Mouse (Mus musculus) hindbrain, embryonic 16.5 days (tissue): ENCODE data around the gene Gm10318. TPM values are rescaled to one million over a fixed set of nuclear protein-coding genes. Genes with fewer than 3 reads are reported as not detected.
A peak's percentile ranks its signal among the peaks of the same experiment; 100 is the strongest.

Source experiments
- ATAC-seq: fragments of 200-750 bp; cut with Nextera tagmentation; 2 replicates; pipeline ENCODE4 v1.8.0; 2017; ENCODE audit warnings: moderate TSS enrichment, moderate library complexity
- H3K27ac ChIP-seq: fragments of 300-500 bp; sonication (generic); 2 replicates; pipeline ENCODE4 v1.5.1; 2014; ENCODE audit warnings: low read depth, mild to moderate bottlenecking, control low read depth, low read length, moderate library complexity
- H3K27me3 ChIP-seq: fragments of 300-500 bp; sonication (generic); replicated peaks from 2 replicates; pipeline ENCODE4 v1.6.1; 2014; ENCODE audit warnings: low read length; ENCODE audit not compliant: control insufficient read depth, insufficient read depth
- H3K36me3 ChIP-seq: fragments of 300-500 bp; sonication (generic); 2 replicates; pipeline ENCODE4 v1.6.1; 2014; ENCODE audit warnings: mild to moderate bottlenecking, low read length, moderate library complexity, mixed read lengths; ENCODE audit not compliant: control insufficient read depth, insufficient read depth
- H3K4me1 ChIP-seq: fragments of 300-500 bp; sonication (generic); 2 replicates; pipeline ENCODE4 v1.6.1; 2014; ENCODE audit warnings: low read depth, low read length; ENCODE audit not compliant: control insufficient read depth, insufficient read depth
- H3K4me2 ChIP-seq: fragments of 300-500 bp; sonication (generic); 2 replicates; pipeline ENCODE4 v1.6.1; 2014; ENCODE audit warnings: mild to moderate bottlenecking, low read length, control low read depth, moderate library complexity
- H3K4me3 ChIP-seq: fragments of 300-500 bp; sonication (generic); 2 replicates; pipeline ENCODE4 v1.5.1; 2014; ENCODE audit warnings: mild to moderate bottlenecking, low read length, control low read depth, moderate library complexity
- H3K9ac ChIP-seq: fragments of 300-500 bp; sonication (generic); 2 replicates; pipeline ENCODE4 v1.6.1; 2014; ENCODE audit warnings: low read depth, mild to moderate bottlenecking, control low read depth, low read length, moderate library complexity
- H3K9me3 ChIP-seq: fragments of 300-500 bp; sonication (generic); 2 replicates; pipeline ENCODE4 v1.6.1; 2014; ENCODE audit warnings: mild to moderate bottlenecking, low read length, moderate library complexity; ENCODE audit not compliant: control insufficient read depth
- WGBS: fragments of 180-500 bp; shearing (Covaris S2); extraction: QIAGEN DNeasy Blood & Tissue Kit; methylation state at CpG from one replicate; pipeline ENCODE4 v1.1.7; 2014; 5-methylcytosine and 5-hydroxymethylcytosine counted together
- polyA plus RNA-seq: library from polyadenylated mRNA; unstranded; fragments of >200 nt; fragmentation: Nextera tagmentation; extraction: Ambion mirVana; gene quantifications from 2 replicates; pipeline ENCODE4 v1.2.1, GENCODE M21; 2015

The Gm10318 gene
- not detected in 2 replicates for polyA plus RNA-seq

DNA sequence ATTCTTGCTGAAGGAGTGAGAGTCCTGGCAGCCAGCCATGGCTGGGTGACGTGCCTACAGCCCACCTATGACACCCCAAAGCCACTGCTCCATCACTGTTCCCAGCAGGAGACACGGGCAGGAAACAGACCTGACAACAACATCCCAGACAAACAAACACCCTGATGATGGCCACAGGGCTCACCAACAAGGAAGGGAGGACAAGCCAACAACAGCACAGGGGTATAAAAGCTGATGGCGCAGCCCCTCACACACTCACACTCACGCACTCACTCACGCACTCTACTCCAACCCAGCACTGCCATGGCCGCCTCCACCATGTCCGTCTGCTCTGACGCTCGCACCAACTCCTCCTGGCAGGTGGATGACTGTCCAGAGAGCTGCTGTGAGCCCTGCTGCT is at the start of gene Gm10318:
Gm10318 (plus strand) TSS at position 301 of the 400 bp plus-strand sequence.
- ATAC-seq: no peak
- no peak within 1 kb of the TSS for H3K4me2 ChIP-seq
- H3K9ac ChIP-seq: no peak within 1 kb of the TSS
- no peaks in the 10 kb centered on the region for H3K36me3 ChIP-seq
- H3K4me3 ChIP-seq: no peak within 1 kb of the TSS
- no peaks in the 10 kb centered on the region for H3K9me3 ChIP-seq
- H3K4me1 ChIP-seq: no peaks in the 10 kb centered on the region
- WGBS: 64% methylated on average over 9 of the region's 9 CpGs
- no peak within 1 kb of the TSS for H3K27ac ChIP-seq
- H3K27me3 ChIP-seq: no peaks in the 10 kb centered on the region

DNA sequence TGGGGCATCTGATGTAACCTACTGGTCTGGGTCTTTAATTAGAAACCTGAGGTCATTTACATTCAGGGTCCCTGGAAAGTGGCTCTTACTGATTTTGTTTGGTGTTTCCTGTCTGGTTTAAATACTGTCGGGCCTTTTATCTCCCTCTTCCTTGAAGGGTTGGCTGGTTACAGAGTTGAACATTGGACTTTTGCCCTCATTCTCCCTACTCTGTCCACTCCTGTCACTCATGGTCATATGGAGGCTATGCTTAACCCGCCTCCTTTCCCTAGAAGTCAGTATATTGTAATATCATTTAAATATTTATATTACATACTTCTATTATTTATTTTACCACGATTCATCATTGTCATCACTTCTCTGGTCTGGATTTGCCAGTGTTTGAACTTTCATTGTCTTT is 48.6 kb upstream of the Gm10318 start:
- Histone ChIP-seq H3K27ac (no peak overlapping the region), H3K36me3 (no peaks in the 10 kb centered on the region), H3K27me3 (no peaks in the 10 kb centered on the region), H3K9me3 (peaks cover 2% of the 10 kb centered on the region; the same call in 1 of the 2 replicates), H3K4me1 (no peaks in the 10 kb centered on the region), H3K4me2 (no peak overlapping the region), H3K4me3 (no peak overlapping the region), H3K9ac (no peak overlapping the region)
- WGBS: 77% methylated on average over 3 of the region's 3 CpGs
- ATAC-seq: no peak

DNA sequence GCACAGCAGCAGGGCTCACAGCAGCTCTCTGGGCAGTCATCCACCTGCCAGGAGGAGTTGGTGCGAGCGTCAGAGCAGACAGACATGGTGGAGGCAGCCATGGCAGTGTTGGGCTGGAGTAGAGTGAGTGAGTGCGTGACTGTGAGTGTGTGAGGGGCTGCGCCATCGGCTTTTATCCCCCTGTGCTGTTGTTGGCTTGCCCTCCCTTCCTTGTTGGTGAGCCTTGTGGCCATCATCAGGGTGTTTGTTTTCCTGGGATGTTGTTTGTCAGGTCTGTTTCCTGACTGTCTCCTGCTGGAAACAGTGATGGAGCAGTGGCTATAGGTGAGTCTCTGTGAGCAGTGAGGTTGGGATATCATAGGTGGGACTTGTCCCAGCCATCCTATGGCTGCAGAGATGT is 40.9 kb upstream of the Gm10318 start, which contains the start of gene Gm9507:
Gm9507 (minus strand) TSS at position 101 of the 400 bp plus-strand sequence.
- ATAC-seq: no peak
- Histone ChIP-seq H3K4me3 (no peak within 1 kb of the TSS), H3K9ac (no peak within 1 kb of the TSS), H3K27me3 (no peaks in the 10 kb centered on the region; the same call in 1 of the 2 replicates), H3K4me1 (no peaks in the 10 kb centered on the region), H3K27ac (no peak within 1 kb of the TSS), H3K4me2 (no peak within 1 kb of the TSS), H3K9me3 (peaks cover 2% of the 10 kb centered on the region; the same call in 1 of the 2 replicates), H3K36me3 (no peaks in the 10 kb centered on the region)
- 57% methylated on average over 5 of the region's 5 CpGs for WGBS

DNA sequence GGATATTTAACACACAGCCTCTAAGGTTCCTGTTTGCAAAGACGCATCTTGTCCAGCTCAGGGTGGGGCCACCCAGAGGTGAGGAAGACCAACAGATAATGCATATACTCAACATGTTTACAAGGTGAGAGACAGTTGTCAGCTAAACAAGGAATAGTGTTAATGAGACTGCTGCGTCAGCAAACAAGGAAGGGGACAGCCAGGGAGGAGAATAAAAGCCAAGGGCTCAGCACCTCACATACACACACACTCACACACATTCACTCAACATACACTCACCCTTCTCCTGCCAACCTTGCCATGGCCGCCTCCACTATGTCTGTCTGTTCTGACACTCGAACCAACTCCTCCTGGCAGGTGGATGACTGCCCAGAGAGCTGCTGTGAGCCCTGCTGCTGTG is 38.3 kb upstream of the Gm10318 start, which contains the start of gene Gm2696:
Gm2696 (plus strand) TSS at position 301 of the 400 bp plus-strand sequence.
- H3K4me3 ChIP-seq: no peak within 1 kb of the TSS
- no peaks in the 10 kb centered on the region for H3K9me3 ChIP-seq
- H3K27ac ChIP-seq: no peak within 1 kb of the TSS
- H3K4me2 ChIP-seq: no peak within 1 kb of the TSS
- no peaks in the 10 kb centered on the region for H3K4me1 ChIP-seq
- no peak for ATAC-seq
- no peak within 1 kb of the TSS for H3K9ac ChIP-seq
- 49% methylated on average over 4 of the region's 4 CpGs for WGBS
- no peaks in the 10 kb centered on the region for H3K36me3 ChIP-seq
- no peaks in the 10 kb centered on the region; the same call in 1 of the 2 replicates for H3K27me3 ChIP-seq

DNA sequence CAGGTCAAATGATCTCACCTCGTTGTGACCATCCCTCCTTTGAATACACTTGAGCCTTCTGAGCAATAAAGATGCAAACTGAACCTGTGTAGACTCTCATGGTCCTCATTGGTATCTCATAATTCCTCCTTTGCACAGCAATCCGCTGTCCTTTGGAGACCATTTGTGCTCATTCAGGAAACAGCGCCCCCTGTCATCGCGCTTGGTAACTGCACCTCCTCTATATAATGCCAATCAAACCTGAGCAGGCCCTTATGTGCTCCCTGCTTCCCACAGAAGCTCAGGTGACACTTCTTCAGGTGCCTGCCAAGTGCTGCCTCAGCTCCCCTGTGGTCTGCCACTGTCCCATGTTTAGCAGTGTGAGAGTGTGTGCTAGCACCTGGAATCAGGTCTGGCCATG is 37.1 kb upstream of the Gm10318 start:
- ATAC-seq: no peak
- H3K9me3 ChIP-seq: no peaks in the 10 kb centered on the region
- no peaks in the 10 kb centered on the region; the same call in 1 of the 2 replicates for H3K27me3 ChIP-seq
- no peak overlapping the region for H3K27ac ChIP-seq
- H3K9ac ChIP-seq: no peak overlapping the region
- no peaks in the 10 kb centered on the region for H3K36me3 ChIP-seq
- no peak overlapping the region for H3K4me3 ChIP-seq
- no peak overlapping the region for H3K4me2 ChIP-seq
- no peaks in the 10 kb centered on the region for H3K4me1 ChIP-seq
- 26% methylated on average over 5 of the region's 5 CpGs for WGBS

DNA sequence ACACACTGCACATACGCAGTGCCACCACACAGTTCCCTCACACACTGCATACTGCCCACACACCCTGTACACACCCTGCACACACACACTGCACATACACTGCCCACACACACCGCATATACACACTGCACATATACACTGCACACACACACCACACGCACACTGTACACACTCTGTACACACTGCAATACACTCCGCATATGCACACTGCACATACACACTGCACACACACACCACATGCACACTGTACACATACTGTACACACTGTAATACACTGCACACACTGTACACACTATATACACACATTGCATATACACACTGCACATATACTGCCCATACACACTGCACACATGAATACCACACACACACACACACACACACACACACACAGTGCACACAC is 34.1 kb upstream of the Gm10318 start:
- peak; percentile 45; the same call in 1 of the 2 replicates for ATAC-seq
- H3K36me3 ChIP-seq: no peaks in the 10 kb centered on the region
- H3K27ac ChIP-seq: no peak overlapping the region
- H3K4me3 ChIP-seq: no peak overlapping the region
- no peak overlapping the region for H3K4me2 ChIP-seq
- no peak overlapping the region for H3K9ac ChIP-seq
- WGBS: 92% methylated on average over 4 of the region's 4 CpGs
- H3K9me3 ChIP-seq: no peaks in the 10 kb centered on the region
- H3K4me1 ChIP-seq: no peaks in the 10 kb centered on the region
- no peaks in the 10 kb centered on the region for H3K27me3 ChIP-seq

DNA sequence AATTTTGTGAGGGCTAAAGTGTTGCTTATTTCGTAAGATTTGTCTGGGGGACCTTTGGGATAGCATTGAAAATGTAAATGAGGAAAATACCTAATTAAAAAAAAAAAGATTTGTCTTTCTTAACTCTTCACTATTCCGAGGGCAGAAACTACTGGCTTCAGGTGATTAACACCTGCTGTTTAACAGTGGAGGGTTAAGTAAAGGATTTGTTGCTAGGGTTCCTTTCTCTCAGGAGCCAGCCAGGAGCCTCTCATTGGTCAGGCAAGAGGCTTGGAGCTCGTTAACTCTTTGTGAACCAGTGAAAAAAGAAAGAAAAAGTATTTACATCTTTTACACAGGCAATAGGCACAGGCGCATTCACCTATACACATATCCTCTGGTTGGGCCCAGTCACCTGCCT is 33.5 kb upstream of the Gm10318 start:
- H3K4me1 ChIP-seq: no peaks in the 10 kb centered on the region
- H3K9ac ChIP-seq: no peak overlapping the region
- no peaks in the 10 kb centered on the region; the same call in 1 of the 2 replicates for H3K9me3 ChIP-seq
- WGBS: 36% methylated on average over 4 of the region's 4 CpGs
- H3K27me3 ChIP-seq: no peaks in the 10 kb centered on the region
- H3K4me2 ChIP-seq: no peak overlapping the region
- H3K4me3 ChIP-seq: no peak overlapping the region
- no peak for ATAC-seq
- H3K36me3 ChIP-seq: no peaks in the 10 kb centered on the region
- H3K27ac ChIP-seq: no peak overlapping the region

DNA sequence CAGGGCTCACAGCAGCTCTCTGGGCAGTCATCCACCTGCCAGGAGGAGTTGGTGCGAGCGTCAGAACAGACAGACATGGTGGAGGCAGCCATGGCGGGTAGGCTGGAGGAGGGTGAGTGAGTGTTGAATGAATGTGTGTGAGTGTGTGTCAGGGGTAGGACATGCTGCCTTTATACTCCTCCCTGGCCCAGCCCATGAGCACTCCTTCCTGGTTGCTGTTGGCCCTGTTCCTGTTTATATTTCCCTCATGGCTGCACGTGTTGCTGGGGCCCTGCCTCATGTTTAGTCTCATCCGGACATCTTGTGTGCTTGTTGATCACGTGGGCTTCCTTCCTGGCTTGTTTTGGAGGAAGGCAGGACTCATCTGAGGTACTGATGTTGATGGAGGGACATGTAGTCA is 25.7 kb upstream of the Gm10318 start, which contains the start of gene Krtap10-4:
Krtap10-4 (minus strand) TSS at position 145 of the 400 bp plus-strand sequence.
- Histone ChIP-seq H3K4me3 (no peak within 1 kb of the TSS), H3K36me3 (no peaks in the 10 kb centered on the region), H3K27me3 (no peaks in the 10 kb centered on the region), H3K4me1 (no peaks in the 10 kb centered on the region), H3K4me2 (no peak within 1 kb of the TSS), H3K9ac (no peak within 1 kb of the TSS), H3K27ac (no peak within 1 kb of the TSS), H3K9me3 (no peaks in the 10 kb centered on the region; the same call in 1 of the 2 replicates)
- ATAC-seq: no peak
- WGBS: 59% methylated on average over 6 of the region's 6 CpGs

DNA sequence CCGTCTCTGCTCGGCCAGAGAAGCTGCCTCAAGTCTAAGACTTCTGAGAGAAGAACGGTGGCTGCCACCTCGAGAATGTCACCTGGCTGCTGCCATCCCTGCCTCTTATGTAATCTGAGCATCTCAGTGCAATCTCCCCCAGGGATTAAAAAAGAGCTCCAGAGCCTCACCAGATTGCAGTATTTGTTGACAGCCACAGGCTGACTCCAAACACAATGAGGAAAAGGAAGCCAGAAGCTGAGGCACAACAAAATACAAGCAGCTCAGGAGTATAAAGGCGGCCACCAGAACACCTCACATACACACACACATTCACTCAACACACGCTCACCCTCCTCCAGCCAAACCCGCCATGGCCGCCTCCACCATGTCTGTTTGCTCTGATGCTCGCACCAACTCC is 17.0 kb upstream of the Gm10318 start, which contains the start of gene Krtap10-10:
Krtap10-10 (plus strand) TSS at position 301 of the 400 bp plus-strand sequence.
- Histone ChIP-seq H3K9ac (no peak within 1 kb of the TSS), H3K4me1 (no peaks in the 10 kb centered on the region), H3K4me2 (no peak within 1 kb of the TSS), H3K27ac (no peak within 1 kb of the TSS), H3K9me3 (no peaks in the 10 kb centered on the region), H3K27me3 (no peaks in the 10 kb centered on the region), H3K4me3 (no peak within 1 kb of the TSS), H3K36me3 (no peaks in the 10 kb centered on the region)
- no peak for ATAC-seq
- WGBS: 78% methylated on average over 9 of the region's 9 CpGs
